Mouse (Mus musculus) lung, embryonic 15.5 days (tissue): ENCODE data around the gene Pkib. TPM values are rescaled to one million over a fixed set of nuclear protein-coding genes. Genes with fewer than 3 reads are reported as not detected.
A peak's percentile ranks its signal among the peaks of the same experiment; 100 is the strongest.

Source experiments
- ATAC-seq: fragments of 200-750 bp; cut with Nextera tagmentation; 2 replicates; pipeline ENCODE4 v1.8.0; 2017; ENCODE audit warnings: moderate number of reproducible peaks, borderline replicate concordance; ENCODE audit not compliant: low FRiP score, low TSS enrichment; ENCODE audit errors: extremely low read depth
- H3K27ac ChIP-seq: fragments of 300-500 bp; sonication (generic); 2 replicates; pipeline ENCODE4 v1.5.1; 2015; ENCODE audit warnings: moderate library complexity, mild to moderate bottlenecking, inconsistent platforms
- H3K27me3 ChIP-seq: fragments of 300-500 bp; sonication (generic); 2 replicates; pipeline ENCODE4 v1.6.1; 2015; ENCODE audit warnings: inconsistent platforms
- H3K36me3 ChIP-seq: fragments of 300-500 bp; sonication (generic); 2 replicates; pipeline ENCODE4 v1.6.1; 2015; ENCODE audit warnings: inconsistent platforms
- H3K4me1 ChIP-seq: fragments of 300-500 bp; sonication (generic); 2 replicates; pipeline ENCODE4 v1.6.1; 2015; ENCODE audit warnings: inconsistent platforms
- H3K4me2 ChIP-seq: fragments of 300-500 bp; sonication (generic); 2 replicates; pipeline ENCODE4 v1.6.1; 2015; ENCODE audit warnings: inconsistent platforms, mild to moderate bottlenecking, moderate library complexity
- H3K4me3 ChIP-seq: fragments of 300-500 bp; sonication (generic); 2 replicates; pipeline ENCODE4 v1.5.1; 2015; ENCODE audit warnings: mild to moderate bottlenecking, inconsistent platforms
- H3K9ac ChIP-seq: fragments of 300-500 bp; sonication (generic); 2 replicates; pipeline ENCODE4 v1.6.1; 2015; ENCODE audit warnings: inconsistent platforms
- H3K9me3 ChIP-seq: fragments of 300-500 bp; sonication (generic); 2 replicates; pipeline ENCODE4 v1.6.1; 2016; ENCODE audit warnings: inconsistent platforms
- WGBS: fragments of 180-500 bp; shearing (Covaris S2); methylation state at CpG from one replicate; pipeline ENCODE4 v1.1.7; 2015; 5-methylcytosine and 5-hydroxymethylcytosine counted together
- polyA plus RNA-seq: library from polyadenylated mRNA; unstranded; fragments of >200 nt; fragmentation: Nextera tagmentation; extraction: Ambion mirVana; gene quantifications from 2 replicates; pipeline ENCODE4 v1.2.1, GENCODE M21; 2015

Gene Pkib
- polyA plus RNA-seq, 1 experiment from 2014 or later, result 2.0 TPM

DNA sequence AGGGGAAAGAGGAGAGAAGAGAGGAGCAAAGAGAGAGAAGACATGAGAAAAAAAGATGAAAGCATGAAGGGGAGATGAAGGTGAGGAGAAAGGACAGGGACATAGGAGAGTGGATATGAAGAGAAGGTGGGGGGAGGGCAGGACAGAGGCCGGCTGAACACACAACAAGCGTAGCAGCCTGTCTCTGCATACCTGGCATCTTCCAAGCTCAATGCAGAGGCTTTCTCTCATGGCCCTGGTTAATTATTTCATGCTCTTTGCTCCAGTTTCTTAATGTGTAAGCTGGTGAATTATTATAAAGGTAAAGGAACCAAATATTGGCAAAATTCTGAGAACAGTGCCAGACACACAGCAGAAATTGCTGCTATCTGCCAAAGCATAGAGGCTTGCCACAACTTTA lies 109.6 kb downstream of the Pkib start:
- no peaks in the 10 kb centered on the region for H3K9me3 ChIP-seq
- no peak overlapping the region for H3K4me2 ChIP-seq
- no peak overlapping the region for H3K27ac ChIP-seq
- peaks cover 3% of the 10 kb centered on the region; the same call in 1 of the 2 replicates for H3K4me1 ChIP-seq
- no peak overlapping the region for H3K4me3 ChIP-seq
- no peak for ATAC-seq
- WGBS, result 52% methylated on average over 2 of the region's 2 CpGs
- no peaks in the 10 kb centered on the region for H3K27me3 ChIP-seq
- H3K36me3 ChIP-seq, result no peaks in the 10 kb centered on the region
- no peak overlapping the region for H3K9ac ChIP-seq

DNA sequence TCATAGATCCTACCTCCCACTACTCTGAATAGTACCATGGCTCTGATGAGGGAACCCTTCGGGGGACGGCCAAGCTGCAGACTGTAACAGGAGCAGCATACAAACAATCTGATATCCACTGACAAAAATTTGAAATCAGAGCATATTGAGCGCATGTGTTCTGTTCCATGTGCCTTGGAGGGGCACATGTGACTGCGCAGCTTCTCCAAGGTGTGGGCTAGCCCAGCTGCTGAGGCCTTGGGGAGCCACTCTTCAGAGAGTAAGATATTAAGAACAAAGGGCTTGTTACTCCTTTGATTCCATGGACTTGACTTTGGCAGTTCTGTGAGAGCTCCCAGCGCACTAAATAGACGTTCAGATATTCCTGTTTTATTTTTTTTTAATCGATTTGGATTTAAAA lies 111.3 kb downstream of the Pkib start:
- H3K4me2 ChIP-seq, result no peak overlapping the region
- ATAC-seq, result no peak
- peaks cover 3% of the 10 kb centered on the region; the same call in 1 of the 2 replicates for H3K4me1 ChIP-seq
- H3K27me3 ChIP-seq, result no peaks in the 10 kb centered on the region
- no peak overlapping the region for H3K9ac ChIP-seq
- no peaks in the 10 kb centered on the region for H3K36me3 ChIP-seq
- 70% methylated on average over 7 of the region's 7 CpGs for WGBS
- H3K27ac ChIP-seq, result no peak overlapping the region
- H3K4me3 ChIP-seq, result no peak overlapping the region
- no peaks in the 10 kb centered on the region for H3K9me3 ChIP-seq

DNA sequence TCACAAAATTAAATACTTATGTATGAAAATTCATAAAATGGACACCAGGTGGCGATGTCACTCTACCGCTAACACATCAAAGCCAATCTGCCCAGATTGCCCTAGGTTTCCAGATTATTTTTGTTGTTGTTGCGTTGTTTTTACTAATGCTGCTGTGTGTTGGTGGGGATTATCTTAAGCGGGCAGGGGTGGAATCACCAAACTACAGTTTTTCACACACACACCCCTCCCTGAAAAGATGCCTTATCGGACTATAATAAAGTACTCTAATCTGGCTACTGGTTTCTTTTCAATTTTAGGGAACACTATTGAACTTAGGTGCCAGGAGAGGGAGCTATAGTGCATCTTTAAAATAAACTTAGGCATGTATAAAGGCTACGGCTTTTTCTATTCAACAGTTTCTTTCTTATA lies 111.8 kb downstream of the Pkib start:
- Histone ChIP-seq H3K4me1 (peaks cover 3% of the 10 kb centered on the region; the same call in 1 of the 2 replicates), H3K4me3 (peak overlapping the region; percentile 34), H3K27ac (no peak overlapping the region), H3K4me2 (peak overlapping the region; percentile 47), H3K36me3 (no peaks in the 10 kb centered on the region), H3K9me3 (no peaks in the 10 kb centered on the region), H3K9ac (no peak overlapping the region), H3K27me3 (no peaks in the 10 kb centered on the region)
- WGBS, result 2% methylated on average over 6 of the region's 6 CpGs
- ATAC-seq, result peak; percentile 62

GRCm38 (mm10) chr10:57744128-57744765 lies 112.5 kb downstream of the Pkib start:
- no peak overlapping the region for H3K27ac ChIP-seq
- no peaks in the 10 kb centered on the region for H3K9me3 ChIP-seq
- H3K36me3 ChIP-seq, result no peaks in the 10 kb centered on the region
- H3K4me1 ChIP-seq, result peaks cover 3% of the 10 kb centered on the region; the same call in 1 of the 2 replicates
- WGBS, result 36% methylated on average over 2 of the region's 2 CpGs
- H3K9ac ChIP-seq, result no peak overlapping the region
- H3K4me2 ChIP-seq, result no peak overlapping the region
- ATAC-seq, result no peak
- H3K27me3 ChIP-seq, result no peaks in the 10 kb centered on the region
- no peak overlapping the region for H3K4me3 ChIP-seq

GRCm38 (mm10) chr10:57745452-57745851 lies 113.7 kb downstream of the Pkib start:
- Histone ChIP-seq H3K4me2 (no peak overlapping the region), H3K27me3 (no peaks in the 10 kb centered on the region), H3K4me3 (no peak overlapping the region), H3K4me1 (peaks cover 3% of the 10 kb centered on the region; the same call in 1 of the 2 replicates), H3K36me3 (no peaks in the 10 kb centered on the region), H3K9ac (no peak overlapping the region), H3K27ac (no peak overlapping the region), H3K9me3 (no peaks in the 10 kb centered on the region)
- ATAC-seq, result no peak

DNA sequence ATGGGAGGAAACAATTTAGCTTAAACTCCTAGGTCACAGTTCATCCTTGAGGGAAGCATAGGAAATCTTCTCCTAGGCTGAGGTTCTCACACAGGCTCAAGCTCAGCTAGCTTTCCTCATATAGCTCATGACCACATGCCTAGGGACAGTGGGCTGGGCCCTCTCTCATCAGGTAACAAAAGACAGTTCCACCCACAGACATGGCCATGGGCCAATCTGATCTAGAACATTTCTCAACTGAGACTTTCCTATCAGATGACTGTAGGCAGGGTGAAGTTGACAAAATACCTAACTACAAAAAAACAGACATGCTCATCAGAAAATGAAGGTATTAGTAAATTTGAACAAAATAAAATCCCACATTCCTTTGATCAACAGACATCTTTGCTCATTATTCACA lies 115.3 kb downstream of the Pkib start:
- Histone ChIP-seq H3K4me1 (peaks cover 3% of the 10 kb centered on the region; the same call in 1 of the 2 replicates), H3K27me3 (no peaks in the 10 kb centered on the region), H3K4me2 (no peak overlapping the region), H3K4me3 (no peak overlapping the region), H3K9ac (no peak overlapping the region), H3K36me3 (no peaks in the 10 kb centered on the region), H3K9me3 (no peaks in the 10 kb centered on the region), H3K27ac (no peak overlapping the region)
- no peak for ATAC-seq

DNA sequence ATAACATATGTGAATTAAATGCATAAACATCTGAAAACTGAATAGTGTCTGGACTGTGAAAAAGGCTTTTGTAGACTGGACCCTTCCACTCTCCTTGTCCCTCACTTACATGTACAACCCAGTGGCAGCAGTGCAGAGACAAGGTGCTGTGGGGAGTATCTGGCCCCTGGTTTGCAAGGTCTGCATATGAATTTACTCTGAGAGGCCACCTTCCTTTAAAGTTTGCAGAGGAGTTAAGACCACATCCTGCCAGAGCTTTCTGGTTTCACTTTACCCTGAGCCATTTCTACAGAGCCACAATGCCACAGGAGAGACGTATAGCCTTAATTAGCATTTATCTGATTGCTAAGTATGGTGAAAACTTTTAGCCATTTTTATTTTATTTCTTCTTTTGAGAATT lies 121.6 kb downstream of the Pkib start:
- Histone ChIP-seq H3K27me3 (no peaks in the 10 kb centered on the region), H3K4me2 (no peak overlapping the region), H3K36me3 (no peaks in the 10 kb centered on the region), H3K9ac (no peak overlapping the region), H3K27ac (no peak overlapping the region), H3K4me3 (no peak overlapping the region), H3K9me3 (no peaks in the 10 kb centered on the region), H3K4me1 (no peaks in the 10 kb centered on the region)
- WGBS, result 79% methylated on average over 1 of the region's 1 CpGs
- ATAC-seq, result no peak

GRCm38 (mm10) chr10:57755201-57755736 lies 123.5 kb downstream of the Pkib start:
- H3K27me3 ChIP-seq, result no peaks in the 10 kb centered on the region
- no peak overlapping the region for H3K4me3 ChIP-seq
- no peak overlapping the region for H3K27ac ChIP-seq
- no peak overlapping the region for H3K4me2 ChIP-seq
- no peaks in the 10 kb centered on the region for H3K9me3 ChIP-seq
- 70% methylated on average over 2 of the region's 2 CpGs for WGBS
- ATAC-seq, result no peak
- H3K36me3 ChIP-seq, result no peaks in the 10 kb centered on the region
- H3K4me1 ChIP-seq, result no peaks in the 10 kb centered on the region
- H3K9ac ChIP-seq, result no peak overlapping the region

- Histone ChIP-seq H3K27ac (no peak overlapping the region), H3K4me2 (no peak overlapping the region), H3K27me3 (no peaks in the 10 kb centered on the region), H3K4me3 (no peak overlapping the region), H3K9ac (no peak overlapping the region), H3K9me3 (no peaks in the 10 kb centered on the region), H3K4me1 (no peaks in the 10 kb centered on the region), H3K36me3 (no peaks in the 10 kb centered on the region)
- 78% methylated on average over 2 of the region's 2 CpGs for WGBS
- ATAC-seq, result no peak
Measured at GRCm38 (mm10) chr10:57758999-57759398, 127.2 kb downstream of the Pkib start.

GRCm38 (mm10) chr10:57760694-57761093 lies 128.9 kb downstream of the Pkib start:
- 57% methylated on average over 3 of the region's 3 CpGs for WGBS
- Histone ChIP-seq H3K9me3 (no peaks in the 10 kb centered on the region), H3K27me3 (no peaks in the 10 kb centered on the region), H3K27ac (no peak overlapping the region), H3K4me3 (no peak overlapping the region), H3K4me2 (no peak overlapping the region), H3K9ac (no peak overlapping the region), H3K4me1 (no peaks in the 10 kb centered on the region), H3K36me3 (no peaks in the 10 kb centered on the region)
- ATAC-seq, result no peak

DNA sequence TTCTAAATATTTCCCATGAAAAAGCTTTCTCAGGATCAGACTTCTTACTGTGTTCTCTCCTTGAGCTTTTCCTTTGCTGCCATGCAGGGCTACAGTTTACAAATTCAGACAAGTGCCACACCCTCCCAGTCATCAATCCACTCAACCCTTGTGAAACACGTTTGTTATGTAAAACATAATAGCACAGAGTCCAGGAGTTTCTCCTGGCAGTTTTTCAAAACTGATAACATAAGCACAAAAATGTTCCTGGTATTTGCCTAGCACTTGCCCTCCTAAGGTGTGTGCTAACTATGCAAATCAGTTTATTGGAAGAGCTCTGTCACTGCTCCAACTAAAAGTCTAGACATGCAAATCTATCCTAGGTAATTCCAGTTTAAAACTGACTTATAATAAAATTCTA lies 131.3 kb downstream of the Pkib start:
- H3K9me3 ChIP-seq, result no peaks in the 10 kb centered on the region
- no peak for ATAC-seq
- H3K36me3 ChIP-seq, result no peaks in the 10 kb centered on the region
- H3K27me3 ChIP-seq, result no peaks in the 10 kb centered on the region
- no peak overlapping the region for H3K4me3 ChIP-seq
- H3K27ac ChIP-seq, result no peak overlapping the region
- no peak overlapping the region for H3K4me2 ChIP-seq
- no peak overlapping the region for H3K9ac ChIP-seq
- WGBS, result 10% methylated on average over 1 of the region's 1 CpGs
- H3K4me1 ChIP-seq, result no peaks in the 10 kb centered on the region

DNA sequence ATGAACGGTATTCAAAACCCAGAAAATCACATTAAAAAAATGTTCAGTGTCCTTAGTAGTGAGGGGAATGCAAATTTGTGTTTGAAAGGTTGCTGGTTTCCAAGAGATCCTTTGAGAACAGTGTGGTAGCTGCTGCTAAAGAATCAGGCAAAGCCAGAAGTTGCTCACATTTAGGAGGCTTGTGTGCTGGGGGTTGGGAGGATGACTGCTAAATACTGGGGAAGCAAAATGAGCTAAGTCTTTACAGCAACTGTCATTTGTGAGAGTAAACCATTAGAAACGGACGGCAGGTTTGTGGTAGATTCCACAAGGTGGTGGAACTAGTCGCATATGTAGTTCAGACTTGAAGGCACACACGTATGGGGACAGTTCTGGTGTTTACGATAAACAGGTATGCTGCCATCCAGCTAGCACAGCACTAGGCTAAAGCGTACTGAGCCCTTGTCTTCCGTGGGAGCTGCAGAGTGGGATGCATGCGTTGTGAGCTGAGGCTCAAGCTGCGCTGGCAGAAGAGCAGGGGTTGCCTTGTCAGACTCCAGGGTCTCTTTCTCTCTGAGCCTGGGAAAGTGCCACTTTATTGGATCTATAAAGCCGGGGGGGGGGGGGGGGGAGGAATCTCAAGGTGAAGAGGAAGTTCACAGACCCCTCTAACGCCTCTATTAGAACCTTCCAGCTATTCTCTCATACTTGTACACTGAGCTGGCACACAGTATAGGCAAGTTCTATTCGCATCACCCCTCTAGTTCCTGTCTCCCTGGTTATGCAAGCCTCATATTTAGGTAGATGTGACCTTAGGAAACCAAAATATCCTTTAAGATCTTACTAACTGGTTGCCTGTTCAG lies 151.7 kb downstream of the Pkib start:
- H3K4me1 ChIP-seq, result peaks cover 8% of the 10 kb centered on the region; the same call in 1 of the 2 replicates
- ATAC-seq, result no peak
- 47% methylated on average over 12 of the region's 13 CpGs for WGBS
- no peaks in the 10 kb centered on the region for H3K9me3 ChIP-seq
- H3K36me3 ChIP-seq, result no peaks in the 10 kb centered on the region
- no peak overlapping the region for H3K27ac ChIP-seq
- H3K4me3 ChIP-seq, result no peak overlapping the region
- H3K4me2 ChIP-seq, result no peak overlapping the region
- H3K9ac ChIP-seq, result no peak overlapping the region
- H3K27me3 ChIP-seq, result no peaks in the 10 kb centered on the region
